20 mouse cellular contexts compared by ENCODE assay signal in the genomic region with DNA sequence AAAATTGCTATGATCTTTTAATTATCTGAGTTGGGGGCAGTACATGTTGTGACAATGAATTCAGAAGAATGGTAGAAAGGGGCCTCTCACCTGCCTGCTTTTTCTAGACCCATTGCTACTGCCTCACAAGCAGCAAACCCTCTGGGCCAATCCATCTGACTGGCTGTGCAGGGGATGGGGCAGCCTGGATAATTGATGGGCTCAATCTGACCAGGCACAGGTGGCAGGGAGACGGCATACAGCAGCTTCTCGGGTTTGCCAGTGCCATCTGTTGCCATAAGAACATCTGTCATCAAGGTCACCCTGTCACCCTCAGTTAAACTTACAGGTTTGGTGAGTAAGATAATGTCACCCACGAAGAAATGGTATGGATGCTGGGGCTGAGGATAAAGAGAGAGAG.
DNase-seq lines count a peak whose midpoint lies in the region; ATAC-seq and TF ChIP-seq lines count a peak whose summit lies in the region.
"Had no signal": no experiment of that assay in that cellular context is flagged by ENCODE, and none has a peak within 500 bp of the region (broad histone marks: within the 10 kb centered on the region; RNA-seq: fewer than 3 reads in every experiment).

No protein-coding gene starts in this region.

- no peak overlapping the region for H3K4me2 ChIP-seq in hindbrain, embryonic 14.5 days (replicated peaks)
- no peak overlapping the region for H3K4me2 ChIP-seq in forebrain, embryonic 15.5 days (replicated peaks)
- no peak overlapping the region for H3K4me2 ChIP-seq in hindbrain, embryonic 11.5 days (replicated peaks; ENCODE audit: low read depth, low read length)
- no peak overlapping the region for H3K4me2 ChIP-seq in neural tube, embryonic 14.5 days (ENCODE audit: low read depth, low read length)
- H3K4me2 ChIP-seq: heart, embryonic 15.5 days; midbrain, embryonic 11.5 days had no signal

- no peak overlapping the region for H3K4me3 ChIP-seq in hindbrain, embryonic 10.5 days
- H3K4me3 ChIP-seq in hindbrain, embryonic 14.5 days (replicated peaks; ENCODE audit: low read length): no peak overlapping the region
- H3K4me3 ChIP-seq in forebrain, embryonic 15.5 days: no peak overlapping the region
- no peak overlapping the region for H3K4me3 ChIP-seq in hindbrain, embryonic 11.5 days (ENCODE audit: low read depth, low read length)
- H3K4me3 ChIP-seq in neural tube, embryonic 14.5 days (ENCODE audit: low read depth, low read length): no peak overlapping the region
- H3K4me3 ChIP-seq in layer of hippocampus, adult 2 months: no peak overlapping the region
- H3K4me3 ChIP-seq: heart, embryonic 15.5 days had no signal

- DNase-seq in hindbrain, embryonic 10.5 days (ENCODE audit: low spot score): peak; percentile 5
- no peak for DNase-seq in hindbrain, embryonic 14.5 days (ENCODE audit: low spot score)
- DNase-seq in hindbrain, embryonic 11.5 days (ENCODE audit: low spot score): no peak
- DNase-seq in layer of hippocampus, adult 2 months (ENCODE audit: low spot score in 2 of 2): no peak
- no peak for DNase-seq in cerebellum, adult 9-10 months
- DNase-seq: adrenal gland, adult 8-10 months; cerebellum, adult 18-20 months; heart, postnatal 36 days; kidney, adult 2 months; kidney, postnatal 10 days; right cerebral cortex, postnatal 14 days; thymus, adult 2 months; thymus, postnatal 4 days had no signal

- H3K36me3 ChIP-seq in hindbrain, embryonic 10.5 days: no peaks in the 10 kb centered on the region
- H3K36me3 ChIP-seq in hindbrain, embryonic 14.5 days (replicated peaks; ENCODE audit: control insufficient read depth, insufficient read depth): no peaks in the 10 kb centered on the region
- H3K36me3 ChIP-seq in forebrain, embryonic 15.5 days: no peaks in the 10 kb centered on the region
- H3K36me3 ChIP-seq in hindbrain, embryonic 11.5 days (ENCODE audit: control insufficient read depth, insufficient read depth, low read length): no peaks in the 10 kb centered on the region
- H3K36me3 ChIP-seq in neural tube, embryonic 14.5 days (ENCODE audit: control insufficient read depth, insufficient read depth, low read length): no peaks in the 10 kb centered on the region
- H3K36me3 ChIP-seq: heart, embryonic 15.5 days had no signal

- H3K9me3 ChIP-seq in hindbrain, embryonic 10.5 days: no peaks in the 10 kb centered on the region
- no peaks in the 10 kb centered on the region for H3K9me3 ChIP-seq in hindbrain, embryonic 14.5 days (ENCODE audit: control insufficient read depth, low read length)
- H3K9me3 ChIP-seq in forebrain, embryonic 15.5 days: no peaks in the 10 kb centered on the region
- H3K9me3 ChIP-seq in hindbrain, embryonic 11.5 days (ENCODE audit: control insufficient read depth, low read length): no peaks in the 10 kb centered on the region
- no peaks in the 10 kb centered on the region for H3K9me3 ChIP-seq in neural tube, embryonic 14.5 days (ENCODE audit: control insufficient read depth, low read length)
- H3K9me3 ChIP-seq: heart, embryonic 15.5 days had no signal

- no peak overlapping the region for H3K27ac ChIP-seq in hindbrain, embryonic 10.5 days
- H3K27ac ChIP-seq in hindbrain, embryonic 14.5 days: no peak overlapping the region
- H3K27ac ChIP-seq in forebrain, embryonic 15.5 days (replicated peaks): no peak overlapping the region
- no peak overlapping the region for H3K27ac ChIP-seq in hindbrain, embryonic 11.5 days (ENCODE audit: low read depth, low read length)
- H3K27ac ChIP-seq in neural tube, embryonic 14.5 days (ENCODE audit: low read depth, low read length): no peak overlapping the region
- H3K27ac ChIP-seq in layer of hippocampus, adult 2 months: no peak overlapping the region
- H3K27ac ChIP-seq: heart, embryonic 15.5 days; stomach, postnatal 0 days had no signal

- no peak for TF ChIP-seq CTCF in layer of hippocampus, adult 2 months (conservative IDR thresholded peaks at IDR 0.05)

- H3K4me1 ChIP-seq in hindbrain, embryonic 10.5 days (replicated peaks): no peaks in the 10 kb centered on the region
- H3K4me1 ChIP-seq in hindbrain, embryonic 14.5 days (replicated peaks; ENCODE audit: control insufficient read depth, insufficient read depth, low read length): no peaks in the 10 kb centered on the region
- H3K4me1 ChIP-seq in forebrain, embryonic 15.5 days: peaks cover 18% of the 10 kb centered on the region
- H3K4me1 ChIP-seq in hindbrain, embryonic 11.5 days (replicated peaks; ENCODE audit: control insufficient read depth, insufficient read depth, low read length): no peaks in the 10 kb centered on the region
- no peaks in the 10 kb centered on the region for H3K4me1 ChIP-seq in neural tube, embryonic 14.5 days (ENCODE audit: control insufficient read depth, insufficient read depth, low read length)
- H3K4me1 ChIP-seq: heart, embryonic 15.5 days had no signal

- no peak overlapping the region for H3K9ac ChIP-seq in hindbrain, embryonic 14.5 days
- no peak overlapping the region for H3K9ac ChIP-seq in forebrain, embryonic 15.5 days (replicated peaks)
- no peak overlapping the region for H3K9ac ChIP-seq in hindbrain, embryonic 11.5 days (ENCODE audit: low read depth, low read length)
- H3K9ac ChIP-seq in neural tube, embryonic 14.5 days (replicated peaks; ENCODE audit: low read depth, low read length): no peak overlapping the region
- H3K9ac ChIP-seq: heart, embryonic 15.5 days had no signal

- no peaks in the 10 kb centered on the region for H3K27me3 ChIP-seq in hindbrain, embryonic 10.5 days (ENCODE audit: insufficient read depth, poor library complexity, severe bottlenecking)
- H3K27me3 ChIP-seq in hindbrain, embryonic 14.5 days (ENCODE audit: control insufficient read depth, insufficient read depth, low read length): no peaks in the 10 kb centered on the region
- no peaks in the 10 kb centered on the region for H3K27me3 ChIP-seq in forebrain, embryonic 15.5 days
- H3K27me3 ChIP-seq in hindbrain, embryonic 11.5 days (ENCODE audit: control insufficient read depth, insufficient read depth, low read length): no peaks in the 10 kb centered on the region
- no peaks in the 10 kb centered on the region for H3K27me3 ChIP-seq in neural tube, embryonic 14.5 days (ENCODE audit: control insufficient read depth, insufficient read depth, low read length)
- H3K27me3 ChIP-seq: heart, embryonic 15.5 days had no signal

- no peak for ATAC-seq in hindbrain, embryonic 14.5 days (ENCODE audit: low FRiP score)
- ATAC-seq in forebrain, embryonic 15.5 days (replicated peaks): peak; percentile 48; the same call in 1 of the 2 replicates
- peak; percentile 63; the same call in 1 of the 2 replicates for ATAC-seq in hindbrain, embryonic 11.5 days (ENCODE audit: low FRiP score)
- peak; percentile 81; the same call in 1 of the 2 replicates for ATAC-seq in neural tube, embryonic 14.5 days (ENCODE audit: low read depth)
- ATAC-seq: inflammation-experienced regulatory T-cells, adult 6 months; lung, postnatal 0 days had no signal

- 67% methylated on average over 3 of the region's 3 CpGs for WGBS in hindbrain, embryonic 10.5 days
- 43% methylated on average over 3 of the region's 3 CpGs for WGBS in hindbrain, embryonic 14.5 days
- 43% methylated on average over 3 of the region's 3 CpGs for WGBS in forebrain, embryonic 15.5 days
- WGBS in hindbrain, embryonic 11.5 days: 46% methylated on average over 3 of the region's 3 CpGs
- WGBS in neural tube, embryonic 14.5 days: 24% methylated on average over 3 of the region's 3 CpGs
